Mouse (Mus musculus) retina, postnatal 7 days (tissue): ENCODE measurements around the gene Itgb3bp.

ENCODE experiments used
- DNase-seq: peaks from one replicate; pipeline ENCODE4 v3.0.0-alpha.2; 2012; ENCODE audit warnings: low read depth, low spot score

Itgb3bp gene

DNA sequence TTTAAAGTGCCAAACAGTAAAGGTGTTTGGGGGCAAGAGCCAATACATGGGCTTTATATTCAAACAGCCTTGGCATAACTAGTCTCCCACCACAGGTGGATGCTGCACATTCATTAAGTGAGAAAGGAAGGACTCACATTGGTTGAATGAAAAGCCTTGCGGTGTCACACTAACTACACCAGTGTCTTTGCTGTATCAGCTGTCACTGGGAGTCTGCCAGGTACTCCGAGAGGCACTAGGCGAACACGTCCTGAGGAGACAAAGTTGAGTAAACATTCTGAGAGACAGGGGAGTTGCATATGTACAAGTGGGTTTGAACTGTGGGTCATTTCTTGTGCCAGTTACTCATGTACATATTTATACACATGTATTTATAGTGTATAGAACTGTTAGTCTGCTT is 205.3 kb downstream of the Itgb3bp start:
- DNase-seq = no peak

DNA sequence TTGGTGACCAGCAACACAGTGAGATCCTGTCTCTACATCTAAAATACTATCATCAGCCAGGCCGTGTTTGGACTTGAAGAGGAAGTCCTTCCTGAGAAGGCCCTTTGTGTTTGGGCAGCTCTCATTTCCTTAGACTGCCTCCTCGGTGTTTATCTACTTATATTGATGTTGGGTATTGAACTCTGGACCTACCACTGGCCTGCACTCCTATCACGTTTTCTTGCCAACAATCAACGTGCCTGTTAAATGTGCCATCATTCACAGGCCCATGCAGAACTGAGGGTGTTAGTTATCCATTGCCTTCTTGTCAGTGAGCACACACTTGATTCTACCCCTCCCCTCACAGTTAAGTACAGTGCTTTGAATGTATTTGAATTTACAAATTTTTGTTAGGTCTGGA is 211.7 kb downstream of the Itgb3bp start:
- DNase-seq = no peak

DNA sequence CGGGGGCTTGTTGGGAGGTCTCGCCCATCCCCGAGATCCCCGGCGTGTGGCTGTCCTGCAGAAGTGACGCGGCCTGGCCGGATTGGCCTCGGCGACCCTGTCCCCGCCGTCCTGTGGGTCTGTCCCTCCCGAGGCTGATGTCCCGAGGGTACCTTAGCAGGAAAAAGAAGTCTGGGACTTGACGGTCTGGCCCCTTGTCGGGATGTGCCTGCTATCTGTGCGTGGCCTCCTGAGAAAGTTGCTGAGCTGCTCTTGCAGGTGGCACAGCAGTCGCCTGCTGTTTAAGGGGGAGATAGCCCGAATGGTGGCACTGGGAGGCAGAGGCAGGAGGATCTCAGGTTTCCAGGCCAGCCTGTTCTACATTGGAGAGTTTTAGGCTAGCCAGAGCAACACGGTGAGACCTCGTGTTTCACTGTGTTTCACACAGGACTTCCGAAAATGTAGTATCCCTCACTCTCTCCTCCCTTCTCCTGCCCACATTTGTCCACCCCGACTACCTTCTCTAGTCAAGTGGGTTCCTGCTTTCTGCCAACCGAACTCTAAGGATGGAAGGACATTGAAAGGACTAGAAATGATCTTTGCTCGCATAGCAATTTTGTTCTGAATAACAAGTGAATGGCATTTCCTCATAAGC is 213.7 kb downstream of the Itgb3bp start:
- DNase-seq = no peak
